Mouse (Mus musculus) frontal cortex, postnatal 36 days (tissue): ENCODE results near the gene Plxnc1.

Source experiments
- DNase-seq, 2 experiments: peaks; one replicate each; pipeline ENCODE4 v3.0.0; 2022; ENCODE audit warnings: low spot score in 2 of 2

Plxnc1 gene

DNA sequence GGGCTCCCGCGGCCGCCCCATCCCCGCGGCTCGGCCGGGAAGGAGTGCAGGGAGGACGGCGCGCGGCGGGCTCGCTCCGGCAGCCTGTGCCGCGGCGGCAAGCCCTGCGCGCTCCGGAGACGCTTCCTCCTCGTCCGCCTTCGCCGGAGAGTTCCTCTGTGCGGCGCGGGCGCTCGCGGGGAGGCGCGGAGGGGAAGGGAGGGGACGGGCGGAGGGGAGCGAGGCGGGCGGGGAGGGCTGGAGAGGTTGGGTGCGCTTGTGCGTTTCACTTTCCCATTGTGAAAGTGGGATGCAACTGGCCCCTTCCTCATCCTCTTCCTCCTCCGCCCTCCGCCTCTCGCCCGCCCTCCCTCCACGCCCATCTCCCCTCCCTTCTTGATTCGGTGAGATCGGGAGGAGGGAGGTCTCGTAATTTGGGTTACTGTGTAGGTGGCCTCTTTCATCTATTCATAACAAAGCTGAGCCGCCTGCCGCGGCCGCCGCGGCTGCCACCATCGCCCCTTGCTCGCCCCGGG, at the start of gene Plxnc1:
TSS of gene Plxnc1 (minus strand) at position 145 of the 515 bp plus-strand sequence.
- DNase-seq, result peak; percentile 63 to 66

GRCm38 (mm10) chr10:94992127-94992526, 47.5 kb upstream of the Plxnc1 start:
- peak; percentile 69 to 74 for DNase-seq

GRCm38 (mm10) chr10:94991564-94992097, 47.0 kb upstream of the Plxnc1 start:
- DNase-seq, result peak; percentile 78 to 87

GRCm38 (mm10) chr10:94990768-94991563, 46.3 kb upstream of the Plxnc1 start:
- peak in 1 of 2 experiments; percentile 59 for DNase-seq

DNA sequence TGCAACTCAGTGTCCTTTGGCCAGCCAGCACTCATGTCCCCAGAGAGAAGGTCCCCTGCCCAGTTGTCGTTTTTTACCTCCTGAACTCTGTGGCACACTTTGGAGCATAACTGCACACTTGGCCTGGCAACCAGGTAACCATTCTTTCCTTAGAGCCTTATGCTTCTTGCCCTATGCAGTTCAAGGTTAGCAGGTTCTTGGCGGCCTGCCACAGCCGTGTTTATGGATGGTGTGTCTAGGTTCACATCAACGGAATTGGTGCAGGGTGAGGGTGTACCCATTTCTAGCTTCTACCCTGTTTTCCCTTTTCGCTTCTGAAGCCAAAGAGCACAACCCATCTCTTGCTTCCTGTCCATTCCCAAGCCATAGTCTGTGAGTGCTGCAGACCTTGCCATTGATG, 44.7 kb upstream of the Plxnc1 start:
- no peak for DNase-seq

DNA sequence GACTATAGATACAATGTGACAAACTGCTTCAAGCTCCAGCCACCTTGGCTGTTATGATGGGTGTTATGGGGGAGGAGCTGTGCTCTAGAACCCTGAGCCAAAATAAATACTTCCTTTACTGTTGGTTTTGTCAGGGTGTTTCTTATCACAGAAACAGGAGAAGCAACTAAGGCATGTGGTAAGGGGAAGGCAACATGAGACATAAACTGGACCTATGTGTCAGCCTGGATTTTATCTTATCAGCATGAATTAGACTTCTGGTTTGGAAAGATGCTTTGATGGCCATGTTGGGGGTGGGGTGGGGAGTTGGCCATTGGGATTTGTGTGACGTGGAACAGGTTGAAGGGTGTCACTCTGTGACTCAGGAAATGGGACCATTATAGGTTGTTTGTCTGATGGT, 40.5 kb upstream of the Plxnc1 start:
- DNase-seq, result no peak

DNA sequence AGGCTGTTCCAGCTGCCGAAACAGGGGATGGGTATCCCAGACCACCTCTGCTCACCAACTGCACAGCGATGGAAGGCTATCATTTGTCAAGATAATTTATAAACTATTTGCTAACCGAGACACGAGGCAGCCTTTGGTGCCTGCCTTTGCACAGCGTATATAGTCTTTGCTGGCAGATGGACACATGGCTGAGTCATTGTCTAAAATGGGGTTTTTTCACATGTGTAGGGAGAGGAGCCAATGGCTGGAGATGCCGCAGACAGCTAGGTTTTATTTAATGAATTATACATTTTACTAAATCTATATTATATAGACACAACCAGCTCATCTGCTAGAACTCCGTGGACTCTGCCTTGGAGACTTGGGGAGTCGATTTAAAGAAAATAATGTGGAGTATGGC, 37.9 kb upstream of the Plxnc1 start:
- DNase-seq, result peak; percentile 28 to 68

DNA sequence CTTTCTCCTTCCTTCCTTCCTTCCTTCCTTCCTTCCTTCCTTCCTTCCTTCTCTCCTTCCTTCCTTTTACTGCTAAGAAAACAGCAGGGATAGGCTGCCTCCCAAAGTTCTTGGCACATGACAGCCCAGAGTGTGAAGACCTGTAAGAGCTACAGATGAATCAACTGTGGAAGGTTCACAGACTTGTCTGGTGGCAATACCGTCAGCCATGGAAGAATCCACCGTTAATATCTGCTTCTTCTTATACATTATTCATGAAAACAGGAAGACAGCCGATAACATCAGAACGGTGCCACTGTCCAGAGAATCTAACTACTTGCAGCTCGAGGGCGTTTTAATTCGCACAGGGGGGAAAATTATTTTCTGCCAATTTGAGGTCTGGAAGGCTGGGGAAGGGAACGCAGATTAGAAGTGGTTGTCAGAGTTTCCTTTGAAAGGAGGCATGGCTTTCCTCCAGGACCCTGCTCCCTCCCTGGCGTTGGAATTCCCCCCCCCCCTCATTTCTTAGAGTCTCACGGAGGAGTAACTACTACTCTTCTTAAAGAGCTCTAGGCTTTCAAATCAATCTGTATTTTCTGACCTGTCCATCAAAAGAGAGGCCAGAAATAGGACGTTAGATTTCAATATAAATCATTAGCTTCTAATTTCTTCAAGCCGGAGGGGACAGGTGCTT, 37.0 kb upstream of the Plxnc1 start:
- DNase-seq, result no peak

DNA sequence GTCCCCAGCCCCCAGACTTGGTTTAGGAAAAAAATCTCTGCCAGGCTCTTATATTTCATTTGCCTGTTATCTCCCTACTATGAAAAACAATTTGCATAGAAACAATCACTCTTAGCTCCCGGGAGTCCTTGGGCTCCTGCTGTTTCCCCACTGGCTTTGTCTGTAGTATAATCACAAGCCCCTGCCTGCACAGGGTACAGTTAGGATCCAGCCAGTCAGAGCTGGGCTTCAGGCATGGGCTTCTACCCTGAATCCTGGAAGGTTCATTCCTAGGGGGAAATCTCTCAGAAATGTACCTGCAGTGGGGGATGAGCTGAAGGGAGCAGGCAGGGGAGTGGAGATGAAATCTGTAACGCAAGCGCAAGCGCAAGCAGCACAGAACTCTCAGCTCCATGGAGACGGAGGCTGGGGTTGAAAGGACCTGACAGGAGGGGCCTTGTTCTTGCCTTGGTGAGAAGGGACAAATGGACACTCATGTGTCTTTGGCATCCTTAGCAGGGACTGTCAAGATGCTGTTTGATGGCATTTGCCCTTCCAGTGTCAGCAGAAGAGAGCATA, 33.7 kb upstream of the Plxnc1 start:
- DNase-seq, result no peak

- DNase-seq, result no peak
Measured at GRCm38 (mm10) chr10:94976329-94976728, 31.7 kb upstream of the Plxnc1 start.

GRCm38 (mm10) chr10:94975099-94975496, 30.5 kb upstream of the Plxnc1 start:
- DNase-seq, result no peak

- no peak for DNase-seq
Measured at GRCm38 (mm10) chr10:94974345-94975098, 29.9 kb upstream of the Plxnc1 start.

GRCm38 (mm10) chr10:94971625-94972161, 27.1 kb upstream of the Plxnc1 start:
- DNase-seq, result no peak

- peak in 1 of 2 experiments; percentile 77 for DNase-seq
Measured at GRCm38 (mm10) chr10:94970221-94970620, 25.6 kb upstream of the Plxnc1 start.

DNA sequence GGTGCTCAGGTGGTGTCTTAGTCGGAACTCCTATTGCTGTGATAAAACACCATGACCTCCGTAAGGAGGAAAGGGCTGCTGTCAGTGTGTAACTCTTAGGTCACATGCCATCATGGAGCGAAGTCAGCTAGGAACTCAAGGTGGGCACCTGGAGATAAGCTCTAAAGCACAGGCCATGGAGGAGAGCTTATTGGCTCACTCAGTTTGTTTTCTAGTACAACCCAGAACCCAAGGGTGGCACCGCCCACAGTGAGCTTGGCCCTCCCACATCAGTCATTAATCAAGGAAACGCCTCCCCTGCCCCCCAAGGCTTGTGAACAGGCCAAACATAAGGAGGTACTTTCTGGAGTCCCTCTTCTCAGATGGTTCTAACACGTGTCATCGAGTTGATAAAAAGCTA, 22.8 kb upstream of the Plxnc1 start:
- DNase-seq, result no peak

GRCm38 (mm10) chr10:94966789-94967188, 22.2 kb upstream of the Plxnc1 start:
- no peak for DNase-seq

GRCm38 (mm10) chr10:94965093-94965492, 20.5 kb upstream of the Plxnc1 start:
- DNase-seq, result no peak

DNA sequence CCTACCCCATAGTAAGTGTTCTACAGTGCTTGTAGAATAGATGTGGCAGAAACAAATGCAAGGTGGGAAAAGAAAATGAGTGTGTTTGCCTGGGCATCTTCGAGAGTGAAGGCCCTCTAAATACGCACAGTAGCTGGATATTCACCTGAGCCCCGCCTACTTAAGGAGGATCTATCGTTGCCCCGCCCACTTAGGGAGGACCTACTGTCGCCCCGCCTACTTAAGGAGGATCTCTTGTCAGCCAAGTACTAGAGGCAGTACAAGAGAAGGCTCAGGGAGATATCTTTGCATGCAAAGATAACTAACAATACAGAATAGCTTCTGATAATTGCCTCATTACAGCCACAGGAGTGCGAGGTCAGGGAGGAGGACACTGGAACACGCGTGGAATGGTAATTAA, 17.4 kb upstream of the Plxnc1 start:
- no peak for DNase-seq

DNA sequence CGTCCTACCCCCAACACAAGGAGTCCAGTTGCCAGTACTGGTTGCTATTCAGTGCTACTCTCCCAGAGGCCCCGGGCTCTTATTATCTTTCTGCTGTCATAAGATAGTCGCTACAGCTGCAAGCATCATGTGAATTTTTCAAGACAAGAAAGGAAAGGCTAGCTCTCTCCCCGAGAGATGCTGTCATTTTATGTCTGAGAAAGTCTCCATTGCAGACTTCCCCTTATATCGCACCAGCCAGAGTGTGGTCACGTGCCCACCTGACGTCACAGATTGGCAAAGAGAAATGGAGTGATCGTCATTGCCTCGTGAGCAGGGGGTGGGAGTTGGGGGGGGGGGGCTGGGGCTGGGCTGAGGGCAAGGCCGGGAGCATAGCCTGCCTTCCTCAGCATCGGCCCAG, 16.6 kb upstream of the Plxnc1 start:
- DNase-seq, result no peak

- no peak for DNase-seq
Measured at GRCm38 (mm10) chr10:94958311-94958710, 13.7 kb upstream of the Plxnc1 start.

GRCm38 (mm10) chr10:94957705-94958104, 13.1 kb upstream of the Plxnc1 start:
- no peak for DNase-seq
